Mouse (Mus musculus) testis, adult 2 months (tissue): ENCODE data around the gene Miga1. TPM values are rescaled to one million over a fixed set of nuclear protein-coding genes. Genes with fewer than 3 reads are reported as not detected.
A peak's percentile ranks its signal among the peaks of the same experiment; 100 is the strongest.

Experiments used
- H3K27ac ChIP-seq: fragments of 200-500 bp; 2 replicates; pipeline ENCODE4 v1.5.1; 2012; ENCODE audit warnings: low read depth, low read length; ENCODE audit not compliant: control insufficient read depth, insufficient read depth
- H3K27me3 ChIP-seq: fragments of 200-500 bp; 2 replicates; pipeline ENCODE4 v1.6.1; 2012; ENCODE audit warnings: mild to moderate bottlenecking, low read length, moderate library complexity; ENCODE audit not compliant: control insufficient read depth, insufficient read depth
- H3K36me3 ChIP-seq: fragments of 200-500 bp; 2 replicates; pipeline ENCODE4 v1.6.1; 2012; ENCODE audit warnings: mild to moderate bottlenecking, low read length; ENCODE audit not compliant: control insufficient read depth, insufficient read depth
- H3K4me1 ChIP-seq: fragments of 200-500 bp; 2 replicates; pipeline ENCODE4 v1.6.1; 2012; ENCODE audit warnings: low read length; ENCODE audit not compliant: control insufficient read depth, insufficient read depth
- H3K4me3 ChIP-seq: fragments of 200-500 bp; 2 replicates; pipeline ENCODE4 v1.5.1; 2012; ENCODE audit warnings: low read depth, mild to moderate bottlenecking, low read length, moderate library complexity, mixed read lengths; ENCODE audit not compliant: control insufficient read depth
- CTCF ChIP-seq: fragments of 200-500 bp; IDR thresholded peaks from 2 replicates; pipeline ENCODE4 v1.5.1; 2012; ENCODE audit warnings: low read depth, mild to moderate bottlenecking, inconsistent platforms, low read length, moderate library complexity; ENCODE audit not compliant: control insufficient read depth, insufficient read depth, insufficient replicate concordance
- POLR2A ChIP-seq: fragments of 200-500 bp; IDR thresholded peaks from 2 replicates; pipeline ENCODE4 v1.6.1; 2012; ENCODE audit warnings: low read depth, mild to moderate bottlenecking, inconsistent platforms, low read length, moderate library complexity; ENCODE audit not compliant: control insufficient read depth
- polyA plus RNA-seq: library from polyadenylated mRNA; depleted of rRNA; stranded (reverse); fragments of >200 nt; gene quantifications from 2 replicates; pipeline ENCODE4 v1.2.3, GENCODE M21; 2012; rRNA removed

The Miga1 gene
- polyA plus RNA-seq, result 3.0 and 3.6 TPM in 2 replicates

GRCm38 (mm10) chr3:152339862-152340557 is at the start of gene Miga1:
Gene Miga1, minus strand, starts transcription at chr3:152340407.
- H3K36me3 ChIP-seq, result peaks cover under 1% of the 10 kb centered on the region
- TF ChIP-seq POLR2A (peak; percentile 66), CTCF (no peak)
- H3K27me3 ChIP-seq, result no peaks in the 10 kb centered on the region
- peak within 1 kb of the TSS; percentile 32 for H3K27ac ChIP-seq
- peaks cover 4% of the 10 kb centered on the region for H3K4me1 ChIP-seq
- peak within 1 kb of the TSS; percentile 84 for H3K4me3 ChIP-seq

GRCm38 (mm10) chr3:152384106-152384505 is 43.9 kb upstream of the Miga1 start:
- TF ChIP-seq CTCF (no peak), POLR2A (no peak)
- H3K36me3 ChIP-seq, result peaks cover 1% of the 10 kb centered on the region; the same call in 1 of the 2 replicates
- no peak overlapping the region for H3K4me3 ChIP-seq
- H3K27me3 ChIP-seq, result no peaks in the 10 kb centered on the region
- H3K4me1 ChIP-seq, result no peaks in the 10 kb centered on the region
- no peak overlapping the region for H3K27ac ChIP-seq

- H3K27me3 ChIP-seq, result no peaks in the 10 kb centered on the region
- no peak overlapping the region for H3K4me3 ChIP-seq
- TF ChIP-seq CTCF (no peak), POLR2A (no peak)
- H3K36me3 ChIP-seq, result peaks cover 1% of the 10 kb centered on the region; the same call in 1 of the 2 replicates
- H3K27ac ChIP-seq, result no peak overlapping the region
- no peaks in the 10 kb centered on the region for H3K4me1 ChIP-seq
These were observed 35.9 kb upstream of the Miga1 start for GRCm38 (mm10) chr3:152376063-152376462.

- TF ChIP-seq POLR2A (no peak), CTCF (no peak)
- Histone ChIP-seq H3K36me3 (no peaks in the 10 kb centered on the region; the same call in 1 of the 2 replicates), H3K27ac (no peak overlapping the region), H3K4me3 (no peak overlapping the region), H3K27me3 (no peaks in the 10 kb centered on the region), H3K4me1 (no peaks in the 10 kb centered on the region)
These were observed 24.0 kb upstream of the Miga1 start for GRCm38 (mm10) chr3:152364181-152364580.

- H3K4me1 ChIP-seq, result no peaks in the 10 kb centered on the region; the same call in 1 of the 2 replicates
- TF ChIP-seq POLR2A (no peak), CTCF (no peak)
- H3K36me3 ChIP-seq, result no peaks in the 10 kb centered on the region; the same call in 1 of the 2 replicates
- H3K27ac ChIP-seq, result no peak overlapping the region
- H3K4me3 ChIP-seq, result no peak overlapping the region
- H3K27me3 ChIP-seq, result no peaks in the 10 kb centered on the region
These were observed 18.9 kb upstream of the Miga1 start for GRCm38 (mm10) chr3:152359151-152359550.

- no peak overlapping the region for H3K4me3 ChIP-seq
- TF ChIP-seq CTCF (no peak), POLR2A (no peak)
- no peak overlapping the region for H3K27ac ChIP-seq
- H3K27me3 ChIP-seq, result no peaks in the 10 kb centered on the region
- H3K36me3 ChIP-seq, result no peaks in the 10 kb centered on the region; the same call in 1 of the 2 replicates
- no peaks in the 10 kb centered on the region; the same call in 1 of the 2 replicates for H3K4me1 ChIP-seq
These were observed 16.5 kb upstream of the Miga1 start for GRCm38 (mm10) chr3:152356751-152357150.

- H3K27ac ChIP-seq, result no peak overlapping the region
- H3K4me3 ChIP-seq, result no peak overlapping the region
These were observed 15.2 kb upstream of the Miga1 start for GRCm38 (mm10) chr3:152355361-152355760.

More at GRCm38 (mm10) chr3:152355361-152355760, 15.2 kb upstream of the Miga1 start:
- no peaks in the 10 kb centered on the region; the same call in 1 of the 2 replicates for H3K36me3 ChIP-seq
- H3K4me1 ChIP-seq, result no peaks in the 10 kb centered on the region; the same call in 1 of the 2 replicates
- H3K27me3 ChIP-seq, result no peaks in the 10 kb centered on the region
- TF ChIP-seq POLR2A, result no peak
- no peak for TF ChIP-seq CTCF
